Mouse (Mus musculus): ENCODE data around the gene Sdhaf4. TPM values are rescaled to one million over a fixed set of nuclear protein-coding genes. Genes with fewer than 3 reads are reported as not detected.
"Not testable (repeated sequence)": the region's sequence is repeated elsewhere in the genome, so short reads cannot be mapped to it uniquely, and the experiment has no call there.

The Sdhaf4 gene
- total and polyA plus RNA-seq, 3 experiments: 1.1 to 50.3 (median 44.1) TPM

DNA sequence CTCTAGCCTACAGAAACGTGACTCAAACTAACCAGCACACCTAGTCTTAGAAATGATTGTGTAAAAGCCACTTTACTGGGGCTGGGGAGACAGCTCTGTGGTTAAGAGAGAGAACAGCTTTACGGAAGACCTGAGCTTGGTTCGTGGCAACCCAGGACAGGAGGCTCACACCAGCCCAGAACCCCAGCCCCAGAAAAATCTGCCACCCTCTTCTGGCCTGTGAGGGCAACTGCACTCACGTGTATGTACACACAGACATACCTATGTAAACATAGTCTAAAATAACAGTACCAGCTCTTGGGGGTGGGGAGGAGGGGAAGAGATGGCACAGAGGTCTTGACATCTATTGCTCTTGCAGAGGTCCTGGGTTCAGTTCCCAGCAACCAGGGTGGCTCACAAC, 10.0 kb downstream of the Sdhaf4 start:
- TF ChIP-seq POLR2AphosphoS5 (IDR thresholded peaks at IDR 0.05; ENCODE audit: insufficient replicate concordance, low read depth, low read length): no peak
- no peak for TF ChIP-seq CTCF (IDR thresholded peaks at IDR 0.05; ENCODE audit: low read depth, low read length)
- no peak for TF ChIP-seq TAL1 (conservative IDR thresholded peaks at IDR 0.05; ENCODE audit: low read depth, low read length)
- TF ChIP-seq GATA2 (IDR thresholded peaks at IDR 0.05; ENCODE audit: borderline replicate concordance, low read depth, low read length): no peak
- no peak for TF ChIP-seq GATA1 (IDR thresholded peaks at IDR 0.05; ENCODE audit: borderline replicate concordance, low read length)
- peaks cover 15% of the 10 kb centered on the region for H3K4me1 ChIP-seq (ENCODE audit: insufficient read depth, low read depth, low read length)
- H3K27me3 ChIP-seq (ENCODE audit: insufficient read depth, low read length): no peaks in the 10 kb centered on the region
- no peaks in the 10 kb centered on the region for H3K9me3 ChIP-seq (replicated peaks)
- no peak for DNase-seq (ENCODE audit: low spot score)
- no peak overlapping the region for H3K4me3 ChIP-seq (ENCODE audit: low read depth, low read length)
- peaks cover 55% of the 10 kb centered on the region for H3K36me3 ChIP-seq (replicated peaks)
- no peak for ATAC-seq (ENCODE audit: extremely low read depth, insufficient number of reproducible peaks, low FRiP score, poor library complexity, severe bottlenecking)

DNA sequence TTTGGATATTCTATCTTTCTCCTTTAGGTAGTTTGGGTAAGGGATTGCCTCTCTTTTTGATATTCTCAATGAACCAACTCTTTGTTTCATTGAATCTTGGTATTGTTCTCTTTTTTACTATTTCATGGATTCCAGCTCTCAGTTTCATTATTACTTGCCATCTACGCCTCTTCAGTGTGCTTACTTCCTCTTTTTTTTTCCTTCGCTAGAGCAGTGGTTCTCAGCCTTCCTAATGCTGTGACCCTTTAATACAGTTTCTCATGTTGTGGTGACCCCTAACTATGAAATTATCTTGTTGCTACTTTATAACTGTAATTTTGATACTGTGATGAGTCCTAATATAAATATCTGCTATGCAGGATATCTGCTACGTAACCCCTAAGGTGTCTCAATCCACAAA, 22.3 kb downstream of the Sdhaf4 start:
- DNase-seq (ENCODE audit: low spot score) (no peak), ATAC-seq (ENCODE audit: extremely low read depth, insufficient number of reproducible peaks, low FRiP score, poor library complexity, severe bottlenecking) (peak; percentile 40; the same call in 1 of the 2 replicates)
- Histone ChIP-seq H3K4me1 (ENCODE audit: insufficient read depth, low read depth, low read length) (peaks cover 3% of the 10 kb centered on the region; the same call in 1 of the 2 replicates), H3K36me3 (replicated peaks) (no peaks in the 10 kb centered on the region), H3K4me3 (ENCODE audit: low read depth, low read length) (no peak overlapping the region), H3K27me3 (ENCODE audit: insufficient read depth, low read length) (peaks cover 14% of the 10 kb centered on the region; the same call in 1 of the 2 replicates), H3K9me3 (replicated peaks) (peaks cover 3% of the 10 kb centered on the region; the same call in 1 of the 2 replicates)
- TF ChIP-seq TAL1 (conservative IDR thresholded peaks at IDR 0.05; ENCODE audit: low read depth, low read length): no peak
- no peak for TF ChIP-seq GATA1 (IDR thresholded peaks at IDR 0.05; ENCODE audit: borderline replicate concordance, low read length)
- no peak for TF ChIP-seq CTCF (IDR thresholded peaks at IDR 0.05; ENCODE audit: low read depth, low read length)
- TF ChIP-seq GATA2 (IDR thresholded peaks at IDR 0.05; ENCODE audit: borderline replicate concordance, low read depth, low read length): no peak
- no peak for TF ChIP-seq POLR2AphosphoS5 (IDR thresholded peaks at IDR 0.05; ENCODE audit: insufficient replicate concordance, low read depth, low read length)

DNA sequence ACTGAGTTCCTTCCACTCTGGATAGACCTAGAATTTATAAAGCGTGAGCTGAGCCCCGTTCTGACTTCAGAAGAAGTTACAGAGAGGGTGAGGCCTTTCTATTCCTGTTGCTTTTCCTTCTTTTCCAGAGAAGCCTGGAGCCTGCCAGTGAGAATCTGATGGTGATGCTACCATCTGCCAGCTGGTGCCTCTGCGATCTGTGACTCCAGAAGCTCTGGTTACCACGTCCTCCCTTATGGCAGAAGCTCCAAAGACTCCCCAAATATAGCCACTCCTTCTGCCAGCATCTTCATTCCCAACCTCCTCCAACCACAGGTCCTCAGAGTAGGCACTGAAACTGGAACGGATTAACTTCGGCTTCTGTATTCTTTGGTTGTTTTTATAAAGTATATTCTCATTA, 27.2 kb downstream of the Sdhaf4 start:
- no peak overlapping the region for H3K4me3 ChIP-seq (ENCODE audit: low read depth, low read length)
- DNase-seq (ENCODE audit: low spot score) (no peak), ATAC-seq (ENCODE audit: extremely low read depth, insufficient number of reproducible peaks, low FRiP score, poor library complexity, severe bottlenecking) (no peak)
- H3K9me3 ChIP-seq (replicated peaks): no peaks in the 10 kb centered on the region
- TF ChIP-seq GATA1 (IDR thresholded peaks at IDR 0.05; ENCODE audit: borderline replicate concordance, low read length): no peak
- no peak for TF ChIP-seq POLR2AphosphoS5 (IDR thresholded peaks at IDR 0.05; ENCODE audit: insufficient replicate concordance, low read depth, low read length)
- TF ChIP-seq GATA2 (IDR thresholded peaks at IDR 0.05; ENCODE audit: borderline replicate concordance, low read depth, low read length): no peak
- H3K36me3 ChIP-seq (replicated peaks): no peaks in the 10 kb centered on the region
- H3K27me3 ChIP-seq (ENCODE audit: insufficient read depth, low read length): peaks cover 15% of the 10 kb centered on the region
- peaks cover under 1% of the 10 kb centered on the region; the same call in 1 of the 2 replicates for H3K4me1 ChIP-seq (ENCODE audit: insufficient read depth, low read depth, low read length)

DNA sequence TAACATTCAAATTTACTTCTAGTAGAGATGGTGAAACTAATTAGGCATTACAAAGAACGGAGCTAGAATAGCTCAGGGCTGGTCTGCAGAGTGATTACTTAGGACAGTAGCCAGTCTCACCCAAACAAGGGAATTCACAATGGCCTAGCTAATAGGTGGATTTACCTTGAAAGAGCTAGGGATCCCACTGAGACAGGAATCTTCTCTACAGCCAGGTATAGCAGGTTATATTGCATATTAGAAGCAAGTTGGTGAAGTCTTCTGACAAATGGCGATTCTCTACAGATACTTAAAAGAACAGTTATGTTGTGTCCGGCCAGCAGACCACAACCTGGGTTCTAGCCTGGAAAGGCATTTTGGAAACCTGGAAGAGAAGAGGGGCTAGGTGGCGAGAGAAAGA, 34.3 kb downstream of the Sdhaf4 start:
- H3K9me3 ChIP-seq (replicated peaks); H3K36me3 ChIP-seq (replicated peaks); H3K4me3 ChIP-seq (ENCODE audit: low read depth, low read length); ATAC-seq (ENCODE audit: extremely low read depth, insufficient number of reproducible peaks, low FRiP score, poor library complexity, severe bottlenecking); H3K4me1 ChIP-seq (ENCODE audit: insufficient read depth, low read depth, low read length); DNase-seq (ENCODE audit: low spot score): not testable (repeated sequence)
- H3K27me3 ChIP-seq (ENCODE audit: insufficient read depth, low read length): peaks cover 17% of the 10 kb centered on the region

DNA sequence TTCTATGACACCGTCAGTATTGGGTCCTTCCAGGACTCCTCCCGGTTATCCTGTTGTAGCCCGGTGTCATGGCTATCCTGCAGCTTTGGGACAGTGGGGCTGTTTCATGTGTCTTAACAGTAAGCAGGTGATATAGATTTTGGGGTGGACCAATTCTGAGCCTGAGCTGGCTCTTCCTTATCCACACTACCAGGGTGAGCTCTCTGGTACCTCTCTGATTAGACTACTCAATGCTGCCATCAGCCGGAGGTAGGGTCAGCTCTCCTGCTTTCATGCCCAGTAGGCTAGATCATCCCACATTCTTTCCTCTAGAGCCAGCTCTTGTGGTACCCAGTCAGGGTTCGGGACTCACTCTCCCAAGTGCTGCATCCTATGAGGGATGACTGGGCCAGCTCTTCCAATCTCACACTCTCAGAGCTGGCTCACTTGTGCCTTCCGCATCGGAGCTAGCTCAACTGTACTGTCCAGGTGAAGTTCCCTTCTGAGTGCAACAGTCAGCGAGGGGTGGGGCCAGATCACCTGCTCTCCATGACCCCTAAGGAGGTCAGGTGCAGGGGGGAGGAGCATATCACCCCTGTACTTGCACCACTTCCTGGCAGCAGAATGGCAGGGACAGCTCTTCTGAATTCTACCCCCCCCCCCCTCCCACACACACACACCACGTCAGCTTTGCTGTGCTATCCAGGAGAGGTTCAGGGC, 37.3 kb downstream of the Sdhaf4 start:
- no peak for ATAC-seq (ENCODE audit: extremely low read depth, insufficient number of reproducible peaks, low FRiP score, poor library complexity, severe bottlenecking)
- Histone ChIP-seq H3K4me1 (ENCODE audit: insufficient read depth, low read depth, low read length) (no peaks in the 10 kb centered on the region), H3K36me3 (replicated peaks) (no peaks in the 10 kb centered on the region), H3K9me3 (replicated peaks) (no peaks in the 10 kb centered on the region), H3K27me3 (ENCODE audit: insufficient read depth, low read length) (peaks cover 22% of the 10 kb centered on the region), H3K4me3 (ENCODE audit: low read depth, low read length) (no peak overlapping the region)
- DNase-seq (ENCODE audit: low spot score): no peak
- no peak for TF ChIP-seq TAL1 (conservative IDR thresholded peaks at IDR 0.05; ENCODE audit: low read depth, low read length)
- no peak for TF ChIP-seq GATA1 (IDR thresholded peaks at IDR 0.05; ENCODE audit: borderline replicate concordance, low read length)
- no peak for TF ChIP-seq POLR2AphosphoS5 (IDR thresholded peaks at IDR 0.05; ENCODE audit: insufficient replicate concordance, low read depth, low read length)
- TF ChIP-seq GATA2 (IDR thresholded peaks at IDR 0.05; ENCODE audit: borderline replicate concordance, low read depth, low read length): no peak
- no peak for TF ChIP-seq CTCF (IDR thresholded peaks at IDR 0.05; ENCODE audit: low read depth, low read length)

DNA sequence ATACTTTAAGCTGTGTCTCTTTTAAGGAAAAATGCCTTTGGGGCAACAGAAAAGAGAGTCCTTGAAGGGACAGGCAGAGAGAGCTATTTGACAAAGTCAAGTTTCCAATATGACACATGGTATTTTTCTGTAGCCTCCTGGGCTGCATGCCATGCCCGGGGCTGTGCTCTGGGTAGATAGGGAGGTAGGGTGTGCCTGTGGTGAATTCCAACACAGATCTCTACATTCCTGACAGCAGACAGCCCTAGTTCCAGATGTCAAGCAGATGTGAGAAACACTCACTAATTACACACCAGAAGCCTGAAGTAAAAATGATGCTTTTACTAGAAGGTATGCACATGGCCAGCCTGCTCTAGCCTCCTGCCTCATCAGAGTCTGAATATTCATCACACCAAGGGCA, 39.2 kb downstream of the Sdhaf4 start:
- H3K36me3 ChIP-seq (replicated peaks): no peaks in the 10 kb centered on the region
- H3K4me1 ChIP-seq (ENCODE audit: insufficient read depth, low read depth, low read length): no peaks in the 10 kb centered on the region
- DNase-seq (ENCODE audit: low spot score) (no peak), ATAC-seq (ENCODE audit: extremely low read depth, insufficient number of reproducible peaks, low FRiP score, poor library complexity, severe bottlenecking) (no peak)
- TF ChIP-seq GATA1 (IDR thresholded peaks at IDR 0.05; ENCODE audit: borderline replicate concordance, low read length) (no peak), GATA2 (IDR thresholded peaks at IDR 0.05; ENCODE audit: borderline replicate concordance, low read depth, low read length) (no peak), POLR2AphosphoS5 (IDR thresholded peaks at IDR 0.05; ENCODE audit: insufficient replicate concordance, low read depth, low read length) (no peak), TAL1 (conservative IDR thresholded peaks at IDR 0.05; ENCODE audit: low read depth, low read length) (no peak), CTCF (IDR thresholded peaks at IDR 0.05; ENCODE audit: low read depth, low read length) (no peak)
- peaks cover 27% of the 10 kb centered on the region for H3K27me3 ChIP-seq (ENCODE audit: insufficient read depth, low read length)
- H3K4me3 ChIP-seq (ENCODE audit: low read depth, low read length): no peak overlapping the region
- no peaks in the 10 kb centered on the region for H3K9me3 ChIP-seq (replicated peaks)
